Mouse (Mus musculus) G1E (cell line): ENCODE data around the gene Dennd1a. TPM values are rescaled to one million over a fixed set of nuclear protein-coding genes. Genes with fewer than 3 reads are reported as not detected.

ENCODE experiments used
- ATAC-seq: 2 replicates; pipeline ENCODE4 v1.8.0; 2016; ENCODE audit warnings: mild to moderate bottlenecking; ENCODE audit not compliant: insufficient number of reproducible peaks, poor library complexity, low FRiP score, severe bottlenecking; ENCODE audit errors: extremely low read depth
- DNase-seq: peaks from one replicate; pipeline ENCODE4 v3.0.0; 2012; ENCODE audit warnings: low spot score
- H3K27me3 ChIP-seq: 2 replicates; pipeline ENCODE4 v1.6.1; 2012; ENCODE audit warnings: mild to moderate bottlenecking, low read length, inconsistent platforms; ENCODE audit not compliant: insufficient read depth
- H3K36me3 ChIP-seq: replicated peaks from 2 replicates; pipeline ENCODE3; 2012; ENCODE audit warnings: mild to moderate bottlenecking, inconsistent platforms
- H3K4me1 ChIP-seq: 2 replicates; pipeline ENCODE4 v1.6.1; 2012; ENCODE audit warnings: low read depth, low read length, inconsistent platforms, mixed read lengths; ENCODE audit not compliant: insufficient read depth
- H3K4me3 ChIP-seq: 2 replicates; pipeline ENCODE4 v1.5.1; 2012; ENCODE audit warnings: low read depth, mild to moderate bottlenecking, inconsistent platforms, low read length, moderate library complexity, mixed read lengths
- H3K9me3 ChIP-seq: replicated peaks from 2 replicates; pipeline ENCODE4 v1.6.1; 2012; ENCODE audit warnings: inconsistent platforms
- CTCF ChIP-seq: IDR thresholded peaks from 2 replicates; pipeline ENCODE4 v1.5.1; 2012; ENCODE audit warnings: low read depth, low read length, inconsistent platforms, mixed read lengths
- GATA1 ChIP-seq: IDR thresholded peaks from 2 replicates; pipeline ENCODE4 v1.6.1; 2012; ENCODE audit warnings: borderline replicate concordance, low read length, inconsistent platforms, mixed read lengths
- GATA2 ChIP-seq: IDR thresholded peaks from 2 replicates; pipeline ENCODE4 v1.6.1; 2012; ENCODE audit warnings: low read depth, low read length, inconsistent platforms, borderline replicate concordance
- POLR2AphosphoS5 ChIP-seq: IDR thresholded peaks from 2 replicates; pipeline ENCODE4 v1.6.1; 2012; ENCODE audit warnings: low read depth, low read length, inconsistent platforms; ENCODE audit not compliant: insufficient replicate concordance
- TAL1 ChIP-seq: conservative IDR thresholded peaks from 2 replicates; pipeline ENCODE4 v1.6.1; 2012; ENCODE audit warnings: low read depth, low read length, inconsistent platforms, mixed read lengths
- polyA plus RNA-seq: library from polyadenylated mRNA; stranded (reverse); fragments of >175 nt; gene quantifications from 2 replicates; pipeline ENCODE4 v1.2.3, GENCODE M21; 2012
- total RNA-seq, 2 experiments: library from RNA; stranded (forward) in 1 of 2; stranded (reverse) in 1 of 2; fragments of 200-1000 nt in 1 of 2; fragments of >200 nt in 1 of 2; fragmentation: Nextera tagmentation in 1 of 2; gene quantifications; 2 replicates each; pipeline ENCODE4 v1.2.3; 2014 to 2017

The Dennd1a gene
- total and polyA plus RNA-seq, 3 experiments: 25.5 to 78.7 (median 71.0) TPM

GRCm38 (mm10) chr2:37797046-37797445 lies 490.1 kb downstream of the Dennd1a start:
- peaks cover 41% of the 10 kb centered on the region for H3K36me3 ChIP-seq
- DNase-seq (no peak), ATAC-seq (no peak)
- TF ChIP-seq GATA2 (no peak), GATA1 (no peak), POLR2AphosphoS5 (no peak), TAL1 (no peak), CTCF (no peak)
- peaks cover 7% of the 10 kb centered on the region for H3K9me3 ChIP-seq
- H3K4me1 ChIP-seq: no peaks in the 10 kb centered on the region; the same call in 1 of the 2 replicates
- no peak overlapping the region for H3K4me3 ChIP-seq
- peaks cover 17% of the 10 kb centered on the region for H3K27me3 ChIP-seq

- Histone ChIP-seq H3K4me1 (no peaks in the 10 kb centered on the region; the same call in 1 of the 2 replicates), H3K4me3 (no peak overlapping the region), H3K9me3 (peaks cover 7% of the 10 kb centered on the region), H3K36me3 (peaks cover 31% of the 10 kb centered on the region), H3K27me3 (peaks cover 25% of the 10 kb centered on the region)
- no peak for ATAC-seq
- no peak for DNase-seq
- TF ChIP-seq GATA1 (no peak), POLR2AphosphoS5 (no peak), TAL1 (no peak), CTCF (no peak), GATA2 (no peak)
Measured at GRCm38 (mm10) chr2:37796021-37796420, 491.2 kb downstream of the Dennd1a start.

GRCm38 (mm10) chr2:37791340-37791739 lies 495.9 kb downstream of the Dennd1a start:
- Histone ChIP-seq H3K27me3 (peaks cover 64% of the 10 kb centered on the region), H3K9me3 (peaks cover 7% of the 10 kb centered on the region), H3K4me3 (no peak overlapping the region), H3K4me1 (peaks cover 2% of the 10 kb centered on the region; the same call in 1 of the 2 replicates), H3K36me3 (no peaks in the 10 kb centered on the region)
- no peak for ATAC-seq
- TF ChIP-seq GATA2 (no peak), GATA1 (no peak), TAL1 (no peak), POLR2AphosphoS5 (no peak)
- no peak for DNase-seq

GRCm38 (mm10) chr2:37790738-37791137 lies 496.5 kb downstream of the Dennd1a start:
- DNase-seq (no peak), ATAC-seq (no peak)
- Histone ChIP-seq H3K9me3 (peaks cover 7% of the 10 kb centered on the region), H3K4me1 (peaks cover 2% of the 10 kb centered on the region; the same call in 1 of the 2 replicates), H3K27me3 (peaks cover 67% of the 10 kb centered on the region), H3K36me3 (no peaks in the 10 kb centered on the region), H3K4me3 (no peak overlapping the region)
- TF ChIP-seq GATA2 (no peak), CTCF (no peak), TAL1 (no peak), POLR2AphosphoS5 (no peak), GATA1 (no peak)

GRCm38 (mm10) chr2:37789995-37790394 lies 497.2 kb downstream of the Dennd1a start:
- ATAC-seq: no peak
- no peaks in the 10 kb centered on the region for H3K36me3 ChIP-seq
- no peak overlapping the region for H3K4me3 ChIP-seq
- TF ChIP-seq TAL1: no peak
- no peak for TF ChIP-seq CTCF
- peaks cover 7% of the 10 kb centered on the region for H3K9me3 ChIP-seq
- DNase-seq: no peak
- peaks cover 2% of the 10 kb centered on the region; the same call in 1 of the 2 replicates for H3K4me1 ChIP-seq
- H3K27me3 ChIP-seq: peaks cover 63% of the 10 kb centered on the region

- H3K27me3 ChIP-seq: peaks cover 69% of the 10 kb centered on the region
Measured at GRCm38 (mm10) chr2:37789029-37789428, 498.2 kb downstream of the Dennd1a start.

GRCm38 (mm10) chr2:37788176-37788962 lies 498.8 kb downstream of the Dennd1a start:
- no peak for ATAC-seq
- no peak for DNase-seq
- no peak for TF ChIP-seq GATA2
- no peak for TF ChIP-seq CTCF
- TF ChIP-seq TAL1: no peak
- no peak for TF ChIP-seq POLR2AphosphoS5
- TF ChIP-seq GATA1: no peak
- H3K9me3 ChIP-seq: peaks cover 5% of the 10 kb centered on the region
- H3K36me3 ChIP-seq: no peaks in the 10 kb centered on the region
- peaks cover 71% of the 10 kb centered on the region for H3K27me3 ChIP-seq
- peaks cover 2% of the 10 kb centered on the region; the same call in 1 of the 2 replicates for H3K4me1 ChIP-seq
- H3K4me3 ChIP-seq: no peak overlapping the region

More at GRCm38 (mm10) chr2:37789029-37789428, 498.2 kb downstream of the Dennd1a start:
- DNase-seq (no peak), ATAC-seq (no peak)
- H3K9me3 ChIP-seq: peaks cover 7% of the 10 kb centered on the region
- TF ChIP-seq GATA2: no peak
- no peak for TF ChIP-seq CTCF
- TF ChIP-seq GATA1: no peak
- no peak for TF ChIP-seq POLR2AphosphoS5
- TF ChIP-seq TAL1: no peak
- no peaks in the 10 kb centered on the region for H3K36me3 ChIP-seq
- H3K4me3 ChIP-seq: no peak overlapping the region
- H3K4me1 ChIP-seq: peaks cover 2% of the 10 kb centered on the region; the same call in 1 of the 2 replicates
